Mouse (Mus musculus) CH12.LX (cell line): Measurements from ENCODE around the gene Dcaf8. TPM values are rescaled to one million over a fixed set of nuclear protein-coding genes. Genes with fewer than 3 reads are reported as not detected.

Source experiments
- DNase-seq: peaks from one replicate; pipeline ENCODE4 v3.0.0-alpha.2; 2013; ENCODE audit errors: extremely low read depth
- H3K27ac ChIP-seq: 2 replicates; pipeline ENCODE4 v1.5.1; 2012; ENCODE audit warnings: low read depth, mild to moderate bottlenecking, control low read depth, moderate library complexity; ENCODE audit not compliant: insufficient read depth
- H3K27me3 ChIP-seq: replicated peaks from 2 replicates; pipeline ENCODE3; 2012; ENCODE audit warnings: inconsistent platforms
- H3K36me3 ChIP-seq, 2 experiments: replicated peaks in 1 of 2; 2 replicates each; pipeline versions ENCODE3 to v1.6.1; 2012; ENCODE audit warnings: inconsistent platforms in 1 of 2, low read length in 1 of 2, mild to moderate bottlenecking in 1 of 2, mixed read lengths in 1 of 2, moderate library complexity in 1 of 2; ENCODE audit not compliant: control insufficient read depth in 1 of 2, insufficient read depth in 1 of 2
- H3K4me1 ChIP-seq, 2 experiments: 2 replicates each; pipeline ENCODE4 v1.6.1; 2012; ENCODE audit warnings: inconsistent platforms in 1 of 2, moderate library complexity in 1 of 2; ENCODE audit not compliant: insufficient read depth in 2 of 2, control insufficient read depth in 1 of 2
- H3K4me2 ChIP-seq: 2 replicates; pipeline ENCODE4 v1.6.1; 2012; ENCODE audit warnings: low read depth, mild to moderate bottlenecking, control low read depth; ENCODE audit not compliant: poor library complexity, insufficient read depth, severe bottlenecking
- H3K4me3 ChIP-seq, 3 experiments: fragments of 150-350 bp in 1 of 3; sonication (generic) in 1 of 3; replicated peaks in 1 of 3; 2 replicates each; pipeline versions ENCODE3 to v1.5.1; 2011 to 2012; ENCODE audit warnings: low read depth in 2 of 3, low read length in 2 of 3, mild to moderate bottlenecking in 2 of 3, moderate library complexity in 2 of 3, control low read depth in 1 of 3, improper control_type of control experiment in 1 of 3, inconsistent platforms in 1 of 3, mixed read lengths in 1 of 3; ENCODE audit not compliant: poor library complexity in 1 of 3
- H3K79me2 ChIP-seq: replicated peaks from 2 replicates; pipeline ENCODE4 v1.6.1; 2012; ENCODE audit warnings: mild to moderate bottlenecking, moderate library complexity; ENCODE audit not compliant: control insufficient read depth, poor library complexity, insufficient read depth, severe bottlenecking; ENCODE audit errors: extremely low read depth
- H3K9ac ChIP-seq: 2 replicates; pipeline ENCODE4 v1.6.1; 2012; ENCODE audit warnings: low read depth, mild to moderate bottlenecking, control low read depth, moderate library complexity; ENCODE audit not compliant: insufficient read depth
- H3K9me3 ChIP-seq: replicated peaks from 2 replicates; pipeline ENCODE3; 2012; ENCODE audit warnings: low read length, inconsistent platforms, mixed read lengths
- BHLHE40 ChIP-seq: IDR thresholded peaks from 2 replicates; pipeline ENCODE4 v1.6.1; 2011; ENCODE audit warnings: mild to moderate bottlenecking, low read depth, low read length, improper control_type of control experiment
- CHD1 ChIP-seq: IDR thresholded peaks from 2 replicates; pipeline ENCODE4 v1.6.1; 2012; ENCODE audit warnings: low read depth, low read length, improper control_type of control experiment, inconsistent platforms
- CHD2 ChIP-seq: IDR thresholded peaks from 2 replicates; pipeline ENCODE4 v1.6.1; 2011; ENCODE audit warnings: low read length, improper control_type of control experiment
- CTCF ChIP-seq, 2 experiments: IDR thresholded peaks in 1 of 2; conservative IDR thresholded peaks in 1 of 2; 2 replicates each; pipeline ENCODE4 v1.5.1; 2011 to 2012; ENCODE audit warnings: low read depth in 2 of 2, low read length in 2 of 2, improper control_type of control experiment in 1 of 2, inconsistent platforms in 1 of 2, mild to moderate bottlenecking in 1 of 2, moderate library complexity in 1 of 2
- E2F4 ChIP-seq: IDR thresholded peaks from 2 replicates; pipeline ENCODE4 v1.6.1; 2011; ENCODE audit warnings: low read depth, low read length, improper control_type of control experiment; ENCODE audit not compliant: insufficient replicate concordance
- GABPA ChIP-seq: IDR thresholded peaks from 2 replicates; pipeline ENCODE4 v1.6.1; 2012; ENCODE audit warnings: low read depth, low read length, improper control_type of control experiment, inconsistent platforms; ENCODE audit not compliant: insufficient replicate concordance
- HCFC1 ChIP-seq: IDR thresholded peaks from 2 replicates; pipeline ENCODE4 v1.6.1; 2012; ENCODE audit warnings: low read depth, mild to moderate bottlenecking, inconsistent platforms, low read length, improper control_type of control experiment
- IRF4 ChIP-seq: IDR thresholded peaks from 2 replicates; pipeline ENCODE4 v1.6.1; 2014; ENCODE audit warnings: low read depth, mild to moderate bottlenecking, inconsistent platforms, low read length, improper control_type of control experiment
- KAT2A ChIP-seq: IDR thresholded peaks from 2 replicates; pipeline ENCODE4 v1.6.1; 2012; ENCODE audit warnings: low read length, improper control_type of control experiment, inconsistent platforms; ENCODE audit not compliant: insufficient replicate concordance
- MAFK ChIP-seq: IDR thresholded peaks from 2 replicates; pipeline ENCODE4 v1.6.1; 2011; ENCODE audit warnings: low read length, improper control_type of control experiment; ENCODE audit not compliant: insufficient replicate concordance
- MEF2A ChIP-seq: IDR thresholded peaks from 2 replicates; pipeline ENCODE4 v1.6.1; 2014; ENCODE audit warnings: low read depth, mild to moderate bottlenecking, inconsistent platforms, low read length, improper control_type of control experiment, borderline replicate concordance
- MXI1 ChIP-seq: IDR thresholded peaks from 2 replicates; pipeline ENCODE4 v1.6.1; 2011; ENCODE audit warnings: mild to moderate bottlenecking, low read depth, low read length, improper control_type of control experiment
- NRF1 ChIP-seq: IDR thresholded peaks from 2 replicates; pipeline ENCODE4 v1.6.1; 2014; ENCODE audit warnings: low read depth, mild to moderate bottlenecking, inconsistent platforms, low read length, improper control_type of control experiment, moderate library complexity
- PAX5 ChIP-seq: IDR thresholded peaks from 2 replicates; pipeline ENCODE4 v1.6.1; 2012; ENCODE audit warnings: low read length, inconsistent platforms, mixed read lengths
- POLR2A ChIP-seq: IDR thresholded peaks from 2 replicates; pipeline ENCODE4 v1.6.1; 2011; ENCODE audit warnings: low read depth, mild to moderate bottlenecking, improper control_type of control experiment, low read length
- RCOR1 ChIP-seq: conservative IDR thresholded peaks from 2 replicates; pipeline ENCODE4 v1.6.1; 2012; ENCODE audit warnings: low read depth, mild to moderate bottlenecking, inconsistent platforms, low read length, improper control_type of control experiment
- USF1 ChIP-seq: IDR thresholded peaks from 2 replicates; pipeline ENCODE4 v1.6.1; 2014; ENCODE audit warnings: low read depth, mild to moderate bottlenecking, inconsistent platforms, low read length, improper control_type of control experiment
- USF2 ChIP-seq: conservative IDR thresholded peaks from 2 replicates; pipeline ENCODE4 v1.6.1; 2011; ENCODE audit warnings: low read depth, low read length, improper control_type of control experiment
- ZC3H11A ChIP-seq: IDR thresholded peaks from 2 replicates; pipeline ENCODE4 v1.6.1; 2012; ENCODE audit warnings: low read depth, mild to moderate bottlenecking, inconsistent platforms, low read length, improper control_type of control experiment
- ZKSCAN1 ChIP-seq: IDR thresholded peaks from 2 replicates; pipeline ENCODE4 v1.6.1; 2012; ENCODE audit warnings: low read depth, inconsistent platforms, low read length, improper control_type of control experiment, borderline replicate concordance
- ZNF384 ChIP-seq: IDR thresholded peaks from 2 replicates; pipeline ENCODE4 v1.6.1; 2012; ENCODE audit warnings: low read depth, low read length, improper control_type of control experiment, inconsistent platforms
- dilution Hi-C: fragments of 300-500 bp; cut with MboI; formaldehyde crosslinking; loops from 2 replicates; pipeline ENCODE4 v1.14.3; 2020; ENCODE audit warnings: low sequenced_read_pairs; ENCODE audit not compliant: extremely low pct_unique_long_range_greater_than_20kb, extremely low pct_ligation_motif_present
- in situ Hi-C: fragments of 300-500 bp; cut with MboI; formaldehyde crosslinking; loops from 3 replicates; pipeline ENCODE4 v1.14.3; 2019; ENCODE audit warnings: low sequenced_read_pairs, low pct_ligation_motif_present, low pct_unique_long_range_greater_than_20kb, mixed read lengths
- polyA plus RNA-seq: library from polyadenylated mRNA; unstranded; fragments of >175 nt; gene quantifications from 2 replicates; pipeline ENCODE4 v1.2.1, GENCODE M21; 2012; ENCODE audit warnings: low read depth; ENCODE audit not compliant: insufficient read length
- total RNA-seq, 2 experiments: library from RNA; depleted of rRNA; stranded (reverse); fragments of 300-350 nt in 1 of 2; fragments of >200 nt in 1 of 2; gene quantifications; 2 replicates each; pipeline ENCODE4 v1.2.3; 2012 to 2014

The Dcaf8 gene
- total and polyA plus RNA-seq, 3 experiments, result 46.2 to 77.2 (median 58.5) TPM

DNA sequence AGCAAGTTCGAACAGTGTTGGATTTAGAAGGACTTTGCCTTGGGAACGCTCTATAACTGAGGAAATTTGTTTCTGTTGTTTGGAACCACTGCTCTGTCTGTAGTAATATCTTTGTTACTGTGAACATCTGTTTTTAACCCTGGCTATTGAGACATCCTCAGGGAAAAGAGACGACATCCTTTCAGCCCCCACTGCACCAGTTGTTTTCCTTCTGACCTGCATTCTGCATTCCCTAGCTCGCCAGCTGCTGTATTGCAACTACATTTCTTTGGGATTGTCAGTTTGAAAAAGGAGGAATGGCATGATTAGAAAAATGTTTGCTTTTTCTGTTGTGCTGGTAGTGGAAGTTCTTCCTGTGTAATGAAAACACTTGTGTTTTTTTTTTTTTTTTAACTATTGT is 33.0 kb downstream of the Dcaf8 start:
- dilution Hi-C loops (no loop called here), in situ Hi-C loops (no loop called here)
- Histone ChIP-seq H3K4me2 (no peak overlapping the region), H3K4me1 (no peaks in the 10 kb centered on the region), H3K36me3 (peaks cover 40 to 82% of the 10 kb centered on the region in 2 experiments), H3K4me3 (no peak overlapping the region), H3K9ac (no peak overlapping the region), H3K27me3 (no peaks in the 10 kb centered on the region), H3K79me2 (no peaks in the 10 kb centered on the region), H3K9me3 (no peaks in the 10 kb centered on the region), H3K27ac (no peak overlapping the region)
- no peak for TF ChIP-seq USF2
- TF ChIP-seq ZKSCAN1, result no peak
- TF ChIP-seq IRF4, result no peak
- TF ChIP-seq CTCF (conservative IDR thresholded peaks at IDR 0.05 in 1 of 2, IDR thresholded peaks at IDR 0.05 in 1 of 2; ENCODE audit: low read depth in 2 of 2, low read length in 2 of 2), result no peak
- no peak for TF ChIP-seq BHLHE40
- no peak for TF ChIP-seq NRF1
- TF ChIP-seq GABPA, result no peak
- TF ChIP-seq MEF2A, result no peak
- no peak for TF ChIP-seq CHD2
- no peak for TF ChIP-seq HCFC1
- no peak for TF ChIP-seq MXI1
- no peak for TF ChIP-seq ZNF384
- no peak for TF ChIP-seq E2F4
- TF ChIP-seq PAX5, result no peak
- no peak for TF ChIP-seq MAFK
- TF ChIP-seq KAT2A, result no peak
- TF ChIP-seq RCOR1, result no peak
- TF ChIP-seq POLR2A, result no peak
- no peak for TF ChIP-seq CHD1
- no peak for DNase-seq

DNA sequence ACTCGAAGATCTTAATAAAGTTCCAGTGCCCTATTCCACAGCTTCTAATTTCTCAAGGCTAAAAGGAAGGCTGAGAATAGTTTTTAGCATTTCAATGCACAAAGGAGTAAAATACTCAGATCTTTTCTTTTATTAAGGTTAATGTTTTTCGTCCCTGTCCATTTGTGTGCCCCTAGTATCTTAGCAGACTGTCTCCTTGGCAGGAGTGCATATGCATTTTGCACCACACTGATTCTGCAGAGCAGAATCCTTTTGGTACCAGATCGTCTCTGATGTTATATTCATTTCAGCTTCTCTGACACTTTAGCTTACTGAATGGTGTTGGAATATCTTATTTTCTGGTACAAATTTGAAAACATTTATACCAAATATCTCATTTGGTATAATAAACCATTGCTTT is 33.9 kb downstream of the Dcaf8 start:
- in situ Hi-C loops (no loop called here), dilution Hi-C loops (no loop called here)
- Histone ChIP-seq H3K36me3 (peaks cover 44 to 86% of the 10 kb centered on the region in 2 experiments), H3K9me3 (no peaks in the 10 kb centered on the region), H3K27me3 (no peaks in the 10 kb centered on the region), H3K9ac (no peak overlapping the region), H3K27ac (no peak overlapping the region), H3K4me2 (no peak overlapping the region), H3K4me1 (no peaks in the 10 kb centered on the region), H3K4me3 (no peak overlapping the region), H3K79me2 (no peaks in the 10 kb centered on the region)
- TF ChIP-seq MEF2A (no peak), USF1 (no peak), ZC3H11A (no peak)
- no peak for DNase-seq
